Mouse (Mus musculus): Measurements from ENCODE around the gene Pak1. TPM values are rescaled to one million over a fixed set of nuclear protein-coding genes. Genes with fewer than 3 reads are reported as not detected.

The Pak1 gene
- total RNA-seq, 2 experiments from 2014 or later: 106 to 120 TPM

Other genes with a start within 250 kb of the Pak1 start
- gene Aamdc, start 209.0 kb upstream of the Pak1 start, total RNA-seq (2021): 100 to 1,000 TPM; 107 to 112 TPM
- gene Rsf1, start 208.7 kb upstream of the Pak1 start, total RNA-seq (2021): 10 to 100 TPM; 12.4 to 12.6 TPM
- gene Clns1a, start 91.9 kb upstream of the Pak1 start, total RNA-seq (2021): 10 to 100 TPM; 33.3 to 39.2 TPM
- gene Aqp11, start 50.3 kb upstream of the Pak1 start, total RNA-seq (2021): 1 to 10 TPM; 1.6 to 1.8 TPM
- gene Gdpd4, start 131.4 kb downstream of the Pak1 start, total RNA-seq (2021): under 1 TPM; 0.07 to 0.08 TPM

All from gastrocnemius, postnatal 14 days (tissue).